ENCODE assay signal across 8 mouse cellular contexts in genomic region chr12:105013065-105013464, GRCm38 (mm10). TPM values are rescaled to one million over a fixed set of nuclear protein-coding genes. Genes with fewer than 3 reads are reported as not detected.
DNase-seq lines count a peak whose midpoint lies in the region; ATAC-seq and TF ChIP-seq lines count a peak whose summit lies in the region.

No protein-coding gene starts in this region.

- ATAC-seq in embryonic facial prominence, embryonic 12.5 days (ENCODE audit: insufficient number of reproducible peaks, insufficient read depth, low FRiP score, low TSS enrichment): no peak
- ATAC-seq in stomach, postnatal 0 days (ENCODE audit: low FRiP score, low TSS enrichment): no peak

- H3K27ac ChIP-seq in embryonic facial prominence, embryonic 12.5 days: 0 out of 2 replicates have a peak overlapping the region, but pooled peaks have one; percentile 31
- H3K27ac ChIP-seq in embryonic facial prominence, embryonic 10.5 days (replicated peaks): no peak overlapping the region
- H3K27ac ChIP-seq in bone marrow, adult 2 months (ENCODE audit: control insufficient read depth, insufficient read depth, low read depth, low read length, poor library complexity): peak overlapping the region; percentile 72
- peak overlapping the region; percentile 18; the same call in 1 of the 2 replicates for H3K27ac ChIP-seq in heart, embryonic 10.5 days
- peak overlapping the region; percentile 84 for H3K27ac ChIP-seq in macrophage
- peak overlapping the region; percentile 8 for H3K27ac ChIP-seq in stomach, postnatal 0 days (replicated peaks)

- DNase-seq in embryonic facial prominence, embryonic 10.5 days (ENCODE audit: low spot score): no peak
- no peak for DNase-seq in heart, embryonic 10.5 days (ENCODE audit: low spot score)
- DNase-seq in kidney, postnatal 36 days: peak; percentile 83 to 90
- peak; percentile 60 for DNase-seq in stomach, postnatal 0 days (ENCODE audit: low spot score)
- no peak for DNase-seq in yolk sac, embryonic 10.5 days (ENCODE audit: low spot score)

- no peaks in the 10 kb centered on the region for H3K9me3 ChIP-seq in embryonic facial prominence, embryonic 12.5 days
- H3K9me3 ChIP-seq in embryonic facial prominence, embryonic 10.5 days: no peaks in the 10 kb centered on the region
- no peaks in the 10 kb centered on the region for H3K9me3 ChIP-seq in heart, embryonic 10.5 days
- no peaks in the 10 kb centered on the region for H3K9me3 ChIP-seq in stomach, postnatal 0 days (ENCODE audit: control insufficient read depth, low read length)

- 32% methylated on average over 17 of the region's 17 CpGs for WGBS in embryonic facial prominence, embryonic 12.5 days
- WGBS in embryonic facial prominence, embryonic 10.5 days: 49% methylated on average over 17 of the region's 17 CpGs
- WGBS in bone marrow, adult 2 months: under 1% methylated on average over 17 of the region's 17 CpGs
- 24% methylated on average over 17 of the region's 17 CpGs for WGBS in heart, embryonic 10.5 days
- under 1% methylated on average over 17 of the region's 17 CpGs for WGBS in macrophage (ENCODE audit: missing documents)
- WGBS in stomach, postnatal 0 days: 12% methylated on average over 17 of the region's 17 CpGs

- H3K4me2 ChIP-seq in embryonic facial prominence, embryonic 12.5 days (replicated peaks): peak overlapping the region; percentile 24
- H3K4me2 ChIP-seq in stomach, postnatal 0 days (replicated peaks; ENCODE audit: low read depth): peak overlapping the region; percentile 21; the same call in 1 of the 2 replicates

- no peak overlapping the region for H3K4me3 ChIP-seq in embryonic facial prominence, embryonic 12.5 days
- H3K4me3 ChIP-seq in embryonic facial prominence, embryonic 10.5 days: no peak overlapping the region
- peak overlapping the region; percentile 30 for H3K4me3 ChIP-seq in bone marrow, adult 2 months (replicated peaks; ENCODE audit: control insufficient read depth, low read depth, low read length)
- peak overlapping the region; percentile 31 for H3K4me3 ChIP-seq in heart, embryonic 10.5 days
- H3K4me3 ChIP-seq in macrophage (ENCODE audit: inconsistent target): peak overlapping the region; percentile 15; the same call in 1 of the 2 replicates
- no peak overlapping the region for H3K4me3 ChIP-seq in stomach, postnatal 0 days (ENCODE audit: low read depth, low read length)

- no peak for TF ChIP-seq CTCF in bone marrow, adult 2 months (IDR thresholded peaks at IDR 0.05; ENCODE audit: control insufficient read depth, insufficient read depth, low read length)
- no peak for TF ChIP-seq CTCF in stomach, postnatal 0 days (IDR thresholded peaks at IDR 0.05; ENCODE audit: low read depth)

- peak; percentile 27; the same call in 1 of the 2 replicates for TF ChIP-seq POLR2A in bone marrow, adult 2 months (IDR thresholded peaks at IDR 0.05; ENCODE audit: borderline replicate concordance, control insufficient read depth, low read depth, low read length)

- H3K9ac ChIP-seq in embryonic facial prominence, embryonic 12.5 days: no peak overlapping the region
- H3K9ac ChIP-seq in stomach, postnatal 0 days (ENCODE audit: low read length): no peak overlapping the region

- peaks cover 17% of the 10 kb centered on the region for H3K4me1 ChIP-seq in embryonic facial prominence, embryonic 12.5 days
- peaks cover 39% of the 10 kb centered on the region for H3K4me1 ChIP-seq in embryonic facial prominence, embryonic 10.5 days
- H3K4me1 ChIP-seq in bone marrow, adult 2 months (ENCODE audit: control insufficient read depth, insufficient read depth, low read length): peaks cover 9% of the 10 kb centered on the region; the same call in 1 of the 2 replicates
- H3K4me1 ChIP-seq in heart, embryonic 10.5 days: peaks cover 28% of the 10 kb centered on the region
- peaks cover 3% of the 10 kb centered on the region; the same call in 1 of the 2 replicates for H3K4me1 ChIP-seq in stomach, postnatal 0 days (replicated peaks; ENCODE audit: control insufficient read depth, insufficient read depth)

- TF ChIP-seq EP300 in stomach, postnatal 0 days (optimal IDR thresholded peaks at IDR 0.05): no peak

- peaks cover 33% of the 10 kb centered on the region for H3K27me3 ChIP-seq in embryonic facial prominence, embryonic 12.5 days
- H3K27me3 ChIP-seq in embryonic facial prominence, embryonic 10.5 days (replicated peaks; ENCODE audit: low read depth, poor library complexity, severe bottlenecking): peaks cover 43% of the 10 kb centered on the region
- peaks cover 50% of the 10 kb centered on the region for H3K27me3 ChIP-seq in heart, embryonic 10.5 days (ENCODE audit: insufficient read depth, poor library complexity, severe bottlenecking)
- peaks cover 2% of the 10 kb centered on the region; the same call in 1 of the 2 replicates for H3K27me3 ChIP-seq in stomach, postnatal 0 days (ENCODE audit: control insufficient read depth, insufficient read depth, low read length)

- peaks cover 14% of the 10 kb centered on the region for H3K79me2 ChIP-seq in macrophage (ENCODE audit: inconsistent target)

- H3K36me3 ChIP-seq in embryonic facial prominence, embryonic 12.5 days: no peaks in the 10 kb centered on the region
- H3K36me3 ChIP-seq in embryonic facial prominence, embryonic 10.5 days (replicated peaks): no peaks in the 10 kb centered on the region
- no peaks in the 10 kb centered on the region for H3K36me3 ChIP-seq in heart, embryonic 10.5 days
- H3K36me3 ChIP-seq in macrophage (ENCODE audit: inconsistent target): no peaks in the 10 kb centered on the region
- no peaks in the 10 kb centered on the region for H3K36me3 ChIP-seq in stomach, postnatal 0 days (ENCODE audit: control insufficient read depth, insufficient read depth, low read length)

RNA-seq across cellular contexts. Expression of gene Syne3, which starts 3.5 kb away (rescaled TPM):
- 0.64 and 0.79 TPM in 2 replicates for polyA plus RNA-seq in embryonic facial prominence, embryonic 12.5 days (2016; fragmentation: Nextera tagmentation; extraction: Ambion mirVana)
- polyA plus RNA-seq in embryonic facial prominence, embryonic 10.5 days (2016; fragmentation: Nextera tagmentation; extraction: Ambion mirVana): 0.24 and 0.26 TPM in 2 replicates
- 9.0 and 11.1 TPM in 2 replicates for polyA plus RNA-seq in bone marrow, adult 2 months (2011; ENCODE audit: insufficient read depth, insufficient read length, low replicate concordance, missing spikeins)
- 0.21 and 0.41 TPM in 2 replicates for polyA plus RNA-seq in heart, embryonic 10.5 days (2016; fragmentation: Nextera tagmentation; extraction: Ambion mirVana)
- total RNA-seq in macrophage (2018; cell fraction: chromatin; rRNA removed): 100 to 1,000 TPM in 3 of 26 experiments, 10 to 100 TPM in 21, 1 to 10 TPM in 2; 9.1 to 309 (median 31.2) TPM
- total RNA-seq in macrophage (2018; cell fraction: cytosol; rRNA removed): 10 to 100 TPM in 13 of 26 experiments, 1 to 10 TPM in 13; 4.6 to 56.9 (median 12.5) TPM
- total RNA-seq in macrophage (2018; cell fraction: nucleus; rRNA removed): 100 to 1,000 TPM in 1 of 26 experiments, 10 to 100 TPM in 15, 1 to 10 TPM in 10; 6.6 to 122 (median 16.8) TPM
- 6.4 to 13.5 TPM (median 8.7 TPM) in 3 replicates for polyA plus RNA-seq in macrophage (2018)
- 0.62 and 0.72 TPM in 2 replicates for polyA plus RNA-seq in stomach, postnatal 0 days (2015; fragmentation: Nextera tagmentation; extraction: Ambion mirVana)

RNA-seq across cellular contexts. Expression of gene Glrx5, which starts 19.4 kb away (rescaled TPM):
- 188 and 196 TPM in 2 replicates for polyA plus RNA-seq in embryonic facial prominence, embryonic 12.5 days (2016; fragmentation: Nextera tagmentation; extraction: Ambion mirVana)
- polyA plus RNA-seq in embryonic facial prominence, embryonic 10.5 days (2016; fragmentation: Nextera tagmentation; extraction: Ambion mirVana): 218 and 234 TPM in 2 replicates
- 274 and 493 TPM in 2 replicates for polyA plus RNA-seq in bone marrow, adult 2 months (2011; ENCODE audit: insufficient read depth, insufficient read length, low replicate concordance, missing spikeins)
- polyA plus RNA-seq in heart, embryonic 10.5 days (2016; fragmentation: Nextera tagmentation; extraction: Ambion mirVana): 253 and 312 TPM in 2 replicates
- total RNA-seq in macrophage (2018; cell fraction: chromatin; rRNA removed): 1 to 10 TPM in 20 of 26 experiments, under 1 TPM in 4, not detected in 2; 0.65 to 9.7 (median 2.2) TPM
- total RNA-seq in macrophage (2018; cell fraction: cytosol; rRNA removed): 10 to 100 TPM; 14.1 to 26.6 (median 18.8) TPM
- 10 to 100 TPM in 3 of 26 experiments, 1 to 10 TPM in 23; 2.0 to 27.2 (median 7.0) TPM for total RNA-seq in macrophage (2018; cell fraction: nucleus; rRNA removed)
- polyA plus RNA-seq in macrophage (2018): 5.1 to 28.7 TPM (median 17.8 TPM) in 3 replicates
- polyA plus RNA-seq in stomach, postnatal 0 days (2015; fragmentation: Nextera tagmentation; extraction: Ambion mirVana): 125 and 134 TPM in 2 replicates

Comparison
In these comparisons a context has a peak if more than half of its experiments do, and no peak if none do; other contexts are left out.
1. H3K4me3 ChIP-seq: peak in bone marrow, adult 2 months (single experiment), heart, embryonic 10.5 days (single experiment) and macrophage (single experiment); none in embryonic facial prominence, embryonic 12.5 days (single experiment), embryonic facial prominence, embryonic 10.5 days (single experiment) and stomach, postnatal 0 days (single experiment).
2. DNase-seq: peak in kidney, postnatal 36 days (2 of 2) and stomach, postnatal 0 days (single experiment); none in embryonic facial prominence, embryonic 10.5 days (single experiment), heart, embryonic 10.5 days (single experiment) and yolk sac, embryonic 10.5 days (single experiment).